Mouse (Mus musculus) adipose tissue, adult 10 weeks (tissue): ENCODE measurements around the gene Gm17361. TPM values are rescaled to one million over a fixed set of nuclear protein-coding genes. Genes with fewer than 3 reads are reported as not detected.

Experiments
- polyA plus RNA-seq: library from polyadenylated mRNA; stranded (reverse); fragments of 350-450 nt; fragmentation: Illumina TruSeq; extraction: RNeasy Lipid Tissue Mini Kit (QIAGEN cat#74804); gene quantifications from one replicate; pipeline ENCODE4 v1.2.3, GENCODE M21; 2014; ENCODE audit warnings: low read depth, low replicate concordance

The Gm17361 gene
- polyA plus RNA-seq: not detected

GRCm38 (mm10) chrX:125003863-125004262 is at the start of gene Gm17361:
Gene Gm17361 (plus strand): TSS chrX:125004163.

